Mouse (Mus musculus): ENCODE measurements at regions not wholly inside any gene's neighbourhood (a gene's known extent, or its start where the extent isn't known, plus 50 kb on each side); places are given as distances from the start of the nearest gene placed in this dataset.
A peak's percentile ranks its signal among the peaks of the same experiment; 100 is the strongest.

- ATAC-seq (replicated peaks; ENCODE audit: low read depth, poor library complexity, severe bottlenecking) = no peak; the same call in 1 of the 2 replicates
These were observed 71.4 kb downstream of the Fam173b start for GRCm38 (mm10) chr15:31673038-31673437.

GRCm38 (mm10) chr15:31676771-31677191 is 75.1 kb downstream of the Fam173b start:
- no peak for ATAC-seq (replicated peaks; ENCODE audit: low read depth, poor library complexity, severe bottlenecking)

GRCm38 (mm10) chr15:31693109-31693508 is 91.5 kb downstream of the Fam173b start:
- ATAC-seq (replicated peaks; ENCODE audit: low read depth, poor library complexity, severe bottlenecking) = no peak

GRCm38 (mm10) chr15:31694877-31695671 is 93.4 kb downstream of the Fam173b start:
- ATAC-seq (replicated peaks; ENCODE audit: low read depth, poor library complexity, severe bottlenecking) = no peak

GRCm38 (mm10) chr15:31703400-31703799 is 101.7 kb downstream of the Fam173b start:
- ATAC-seq (replicated peaks; ENCODE audit: low read depth, poor library complexity, severe bottlenecking) = no peak

GRCm38 (mm10) chr15:31707416-31707815 is 105.8 kb downstream of the Fam173b start:
- no peak for ATAC-seq (replicated peaks; ENCODE audit: low read depth, poor library complexity, severe bottlenecking)

- no peak for ATAC-seq (replicated peaks; ENCODE audit: low read depth, poor library complexity, severe bottlenecking)
These were observed 119.4 kb downstream of the Fam173b start for GRCm38 (mm10) chr15:31721019-31721418.

- no peak for ATAC-seq (replicated peaks; ENCODE audit: low read depth, poor library complexity, severe bottlenecking)
These were observed 120.8 kb downstream of the Fam173b start for GRCm38 (mm10) chr15:31722429-31722828.

GRCm38 (mm10) chr15:31724252-31724651 is 122.6 kb downstream of the Fam173b start:
- ATAC-seq (replicated peaks; ENCODE audit: low read depth, poor library complexity, severe bottlenecking) = 0 out of 2 replicates have a peak, but pooled peaks have one; percentile 36

- no peak for ATAC-seq (replicated peaks; ENCODE audit: low read depth, poor library complexity, severe bottlenecking)
These were observed 127.5 kb downstream of the Fam173b start for GRCm38 (mm10) chr15:31729133-31729532.

GRCm38 (mm10) chr15:31741686-31742085 is 140.0 kb downstream of the Fam173b start:
- no peak for ATAC-seq (replicated peaks; ENCODE audit: low read depth, poor library complexity, severe bottlenecking)

GRCm38 (mm10) chr15:31744570-31744969 is 142.9 kb downstream of the Fam173b start:
- ATAC-seq (replicated peaks; ENCODE audit: low read depth, poor library complexity, severe bottlenecking) = no peak

- ATAC-seq (replicated peaks; ENCODE audit: low read depth, poor library complexity, severe bottlenecking) = no peak
These were observed 151.0 kb downstream of the Fam173b start for GRCm38 (mm10) chr15:31752632-31753031.

- no peak for ATAC-seq (replicated peaks; ENCODE audit: low read depth, poor library complexity, severe bottlenecking)
These were observed 152.1 kb downstream of the Fam173b start for GRCm38 (mm10) chr15:31753578-31754281.

- ATAC-seq (replicated peaks; ENCODE audit: low read depth, poor library complexity, severe bottlenecking) = no peak
These were observed 167.6 kb downstream of the Fam173b start for GRCm38 (mm10) chr15:31768959-31769844.

- no peak for ATAC-seq (replicated peaks; ENCODE audit: low read depth, poor library complexity, severe bottlenecking)
These were observed 181.4 kb downstream of the Fam173b start for GRCm38 (mm10) chr15:31783081-31783480.

GRCm38 (mm10) chr15:31785022-31785421 is 183.4 kb downstream of the Fam173b start:
- no peak for ATAC-seq (replicated peaks; ENCODE audit: low read depth, poor library complexity, severe bottlenecking)

GRCm38 (mm10) chr15:31798863-31799262 is 197.2 kb downstream of the Fam173b start:
- no peak for ATAC-seq (replicated peaks; ENCODE audit: low read depth, poor library complexity, severe bottlenecking)

- ATAC-seq (replicated peaks; ENCODE audit: low read depth, poor library complexity, severe bottlenecking) = no peak
These were observed 203.9 kb downstream of the Fam173b start for GRCm38 (mm10) chr15:31805522-31805921.

GRCm38 (mm10) chr15:31815551-31815950 is 213.9 kb downstream of the Fam173b start:
- no peak for ATAC-seq (replicated peaks; ENCODE audit: low read depth, poor library complexity, severe bottlenecking)
